Mouse (Mus musculus): ENCODE measurements at regions not wholly inside any gene's neighbourhood (a gene's known extent, or its start where the extent isn't known, plus 50 kb on each side); places are given as distances from the start of the nearest gene placed in this dataset.

- no peak for TF ChIP-seq CTCF (IDR thresholded peaks at IDR 0.05; ENCODE audit: low read depth)
- Histone ChIP-seq H3K9me3 (ENCODE audit: low read depth, low read length) (no peaks in the 10 kb centered on the region), H3K4me1 (ENCODE audit: insufficient read depth) (no peaks in the 10 kb centered on the region), H3K4me3 (ENCODE audit: low read depth, low read length) (no peak overlapping the region), H3K27ac (ENCODE audit: low read depth) (no peak overlapping the region), H3K27me3 (ENCODE audit: insufficient read depth, low read length) (no peaks in the 10 kb centered on the region), H3K36me3 (ENCODE audit: insufficient read depth) (no peaks in the 10 kb centered on the region), H3K4me2 (no peak overlapping the region), H3K9ac (no peak overlapping the region)
- no peak for ATAC-seq (ENCODE audit: insufficient read depth)
- no peak for DNase-seq
- 84% methylated on average over 3 of the region's 3 CpGs for WGBS
Measured at GRCm38 (mm10) chr14:45817756-45818155, 159.8 kb upstream of the Ddhd1 start.

GRCm38 (mm10) chr14:45824601-45825000, 166.7 kb upstream of the Ddhd1 start:
- no peak for ATAC-seq (ENCODE audit: insufficient read depth)
- H3K36me3 ChIP-seq (ENCODE audit: insufficient read depth), result no peaks in the 10 kb centered on the region
- WGBS, result 77% methylated on average over 2 of the region's 2 CpGs
- H3K4me1 ChIP-seq (ENCODE audit: insufficient read depth), result no peaks in the 10 kb centered on the region
- no peak overlapping the region for H3K27ac ChIP-seq (ENCODE audit: low read depth)
- H3K4me2 ChIP-seq, result no peak overlapping the region
- no peak overlapping the region for H3K9ac ChIP-seq
- H3K4me3 ChIP-seq (ENCODE audit: low read depth, low read length), result no peak overlapping the region
- peak; percentile 37 for DNase-seq
- H3K27me3 ChIP-seq (ENCODE audit: insufficient read depth, low read length), result no peaks in the 10 kb centered on the region
- peak; percentile 33 for TF ChIP-seq CTCF (IDR thresholded peaks at IDR 0.05; ENCODE audit: low read depth)
- H3K9me3 ChIP-seq (ENCODE audit: low read depth, low read length), result no peaks in the 10 kb centered on the region

GRCm38 (mm10) chr14:45826023-45826422, 168.1 kb upstream of the Ddhd1 start:
- no peaks in the 10 kb centered on the region for H3K27me3 ChIP-seq (ENCODE audit: insufficient read depth, low read length)
- H3K36me3 ChIP-seq (ENCODE audit: insufficient read depth), result no peaks in the 10 kb centered on the region
- no peaks in the 10 kb centered on the region for H3K9me3 ChIP-seq (ENCODE audit: low read depth, low read length)
- H3K4me3 ChIP-seq (ENCODE audit: low read depth, low read length), result no peak overlapping the region
- H3K27ac ChIP-seq (ENCODE audit: low read depth), result no peak overlapping the region
- WGBS, result 52% methylated on average over 3 of the region's 3 CpGs
- no peaks in the 10 kb centered on the region for H3K4me1 ChIP-seq (ENCODE audit: insufficient read depth)
- ATAC-seq (ENCODE audit: insufficient read depth), result no peak
- no peak for TF ChIP-seq CTCF (IDR thresholded peaks at IDR 0.05; ENCODE audit: low read depth)
- DNase-seq, result peak; percentile 11
- no peak overlapping the region for H3K4me2 ChIP-seq
- H3K9ac ChIP-seq, result no peak overlapping the region

- no peak overlapping the region for H3K4me2 ChIP-seq
- no peak overlapping the region for H3K4me3 ChIP-seq (ENCODE audit: low read depth, low read length)
- no peak overlapping the region for H3K9ac ChIP-seq
- no peaks in the 10 kb centered on the region for H3K36me3 ChIP-seq (ENCODE audit: insufficient read depth)
- ATAC-seq (ENCODE audit: insufficient read depth), result no peak
- H3K9me3 ChIP-seq (ENCODE audit: low read depth, low read length), result no peaks in the 10 kb centered on the region
- H3K4me1 ChIP-seq (ENCODE audit: insufficient read depth), result no peaks in the 10 kb centered on the region
- DNase-seq, result no peak
- WGBS, result 46% methylated on average over 1 of the region's 1 CpGs
- no peak overlapping the region for H3K27ac ChIP-seq (ENCODE audit: low read depth)
- H3K27me3 ChIP-seq (ENCODE audit: insufficient read depth, low read length), result no peaks in the 10 kb centered on the region
- no peak for TF ChIP-seq CTCF (IDR thresholded peaks at IDR 0.05; ENCODE audit: low read depth)
Measured at GRCm38 (mm10) chr14:45827096-45827495, 169.2 kb upstream of the Ddhd1 start.

- no peak overlapping the region for H3K4me3 ChIP-seq (ENCODE audit: low read depth, low read length)
- H3K4me1 ChIP-seq (ENCODE audit: insufficient read depth), result no peaks in the 10 kb centered on the region
- no peak for TF ChIP-seq CTCF (IDR thresholded peaks at IDR 0.05; ENCODE audit: low read depth)
- H3K27ac ChIP-seq (ENCODE audit: low read depth), result no peak overlapping the region
- no peak overlapping the region for H3K4me2 ChIP-seq
- ATAC-seq (ENCODE audit: insufficient read depth) (no peak), DNase-seq (no peak)
- no peaks in the 10 kb centered on the region for H3K27me3 ChIP-seq (ENCODE audit: insufficient read depth, low read length)
- H3K9ac ChIP-seq, result no peak overlapping the region
- no peaks in the 10 kb centered on the region for H3K36me3 ChIP-seq (ENCODE audit: insufficient read depth)
- no peaks in the 10 kb centered on the region for H3K9me3 ChIP-seq (ENCODE audit: low read depth, low read length)
- 91% methylated on average over 5 of the region's 5 CpGs for WGBS
Measured at GRCm38 (mm10) chr14:45830457-45830856, 172.5 kb upstream of the Ddhd1 start.

GRCm38 (mm10) chr14:45837039-45837438, 179.1 kb upstream of the Ddhd1 start:
- no peak overlapping the region for H3K9ac ChIP-seq
- H3K4me1 ChIP-seq (ENCODE audit: insufficient read depth), result no peaks in the 10 kb centered on the region
- no peak for ATAC-seq (ENCODE audit: insufficient read depth)
- no peaks in the 10 kb centered on the region for H3K27me3 ChIP-seq (ENCODE audit: insufficient read depth, low read length)
- no peak overlapping the region for H3K4me2 ChIP-seq
- no peaks in the 10 kb centered on the region for H3K36me3 ChIP-seq (ENCODE audit: insufficient read depth)
- DNase-seq, result peak; percentile 28
- H3K27ac ChIP-seq (ENCODE audit: low read depth), result no peak overlapping the region
- TF ChIP-seq CTCF (IDR thresholded peaks at IDR 0.05; ENCODE audit: low read depth), result no peak
- WGBS, result 69% methylated on average over 11 of the region's 11 CpGs
- H3K4me3 ChIP-seq (ENCODE audit: low read depth, low read length), result no peak overlapping the region
- no peaks in the 10 kb centered on the region for H3K9me3 ChIP-seq (ENCODE audit: low read depth, low read length)

GRCm38 (mm10) chr14:45843829-45844228, 185.9 kb upstream of the Ddhd1 start:
- DNase-seq, result no peak
- Histone ChIP-seq H3K4me1 (ENCODE audit: insufficient read depth) (no peaks in the 10 kb centered on the region), H3K4me3 (ENCODE audit: low read depth, low read length) (no peak overlapping the region), H3K4me2 (no peak overlapping the region), H3K9ac (no peak overlapping the region), H3K36me3 (ENCODE audit: insufficient read depth) (no peaks in the 10 kb centered on the region), H3K27ac (ENCODE audit: low read depth) (no peak overlapping the region), H3K27me3 (ENCODE audit: insufficient read depth, low read length) (no peaks in the 10 kb centered on the region), H3K9me3 (ENCODE audit: low read depth, low read length) (no peaks in the 10 kb centered on the region)
- ATAC-seq (ENCODE audit: insufficient read depth), result no peak
- WGBS, result 87% methylated on average over 1 of the region's 1 CpGs
- TF ChIP-seq CTCF (IDR thresholded peaks at IDR 0.05; ENCODE audit: low read depth), result no peak

- no peak overlapping the region for H3K27ac ChIP-seq (ENCODE audit: low read depth)
- no peak overlapping the region for H3K4me2 ChIP-seq
- H3K4me1 ChIP-seq (ENCODE audit: insufficient read depth), result no peaks in the 10 kb centered on the region
- H3K36me3 ChIP-seq (ENCODE audit: insufficient read depth), result no peaks in the 10 kb centered on the region
- ATAC-seq (ENCODE audit: insufficient read depth), result no peak
- DNase-seq, result no peak
- no peak overlapping the region for H3K4me3 ChIP-seq (ENCODE audit: low read depth, low read length)
- WGBS, result 62% methylated on average over 8 of the region's 8 CpGs
- no peaks in the 10 kb centered on the region for H3K27me3 ChIP-seq (ENCODE audit: insufficient read depth, low read length)
- no peak overlapping the region for H3K9ac ChIP-seq
- no peaks in the 10 kb centered on the region for H3K9me3 ChIP-seq (ENCODE audit: low read depth, low read length)
- TF ChIP-seq CTCF (IDR thresholded peaks at IDR 0.05; ENCODE audit: low read depth), result no peak
Measured at GRCm38 (mm10) chr14:45850588-45850987, 192.6 kb upstream of the Ddhd1 start.

Data from lung, embryonic 14.5 days (tissue).